Mouse (Mus musculus) embryonic facial prominence, embryonic 14.5 days (tissue): ENCODE results near the gene Creg1. TPM values are rescaled to one million over a fixed set of nuclear protein-coding genes. Genes with fewer than 3 reads are reported as not detected.

Experiments used
- ATAC-seq: fragments of 200-750 bp; cut with Nextera tagmentation; 2 replicates; pipeline ENCODE4 v1.8.0; 2017; ENCODE audit warnings: low read depth, moderate number of reproducible peaks, moderate TSS enrichment
- DNase-seq: peaks from one replicate; pipeline ENCODE4 v3.0.0-alpha.2; 2015; ENCODE audit warnings: low spot score
- H3K27ac ChIP-seq: fragments of 300-500 bp; sonication (generic); replicated peaks from 2 replicates; pipeline ENCODE4 v1.5.1; 2014; ENCODE audit warnings: low read depth, mild to moderate bottlenecking, low read length, moderate library complexity
- H3K27me3 ChIP-seq: fragments of 300-500 bp; sonication (generic); replicated peaks from 2 replicates; pipeline ENCODE4 v1.6.1; 2014; ENCODE audit warnings: low read length; ENCODE audit not compliant: control insufficient read depth, insufficient read depth
- H3K36me3 ChIP-seq: fragments of 300-500 bp; sonication (generic); 2 replicates; pipeline ENCODE4 v1.6.1; 2014; ENCODE audit warnings: low read length, mixed read lengths; ENCODE audit not compliant: control insufficient read depth, insufficient read depth
- H3K4me1 ChIP-seq: fragments of 300-500 bp; sonication (generic); 2 replicates; pipeline ENCODE4 v1.6.1; 2014; ENCODE audit warnings: antibody characterized with exemption, low read length; ENCODE audit not compliant: control insufficient read depth, insufficient read depth
- H3K4me2 ChIP-seq: fragments of 300-500 bp; sonication (generic); 2 replicates; pipeline ENCODE4 v1.6.1; 2014; ENCODE audit warnings: low read depth, mild to moderate bottlenecking, low read length, moderate library complexity, mixed read lengths
- H3K4me3 ChIP-seq: fragments of 300-500 bp; sonication (generic); 2 replicates; pipeline ENCODE4 v1.5.1; 2014; ENCODE audit warnings: low read depth, mild to moderate bottlenecking, low read length
- H3K9ac ChIP-seq: fragments of 300-500 bp; sonication (generic); 2 replicates; pipeline ENCODE4 v1.6.1; 2014; ENCODE audit warnings: low read depth, mild to moderate bottlenecking, low read length, moderate library complexity, mixed read lengths
- H3K9me3 ChIP-seq: fragments of 300-500 bp; sonication (generic); 2 replicates; pipeline ENCODE4 v1.6.1; 2016; ENCODE audit warnings: low read length; ENCODE audit not compliant: control insufficient read depth
- WGBS: fragments of 180-500 bp; shearing (Covaris S2); extraction: QIAGEN DNeasy Blood & Tissue Kit; methylation state at CpG from one replicate; pipeline ENCODE4 v1.1.7; 2014; 5-methylcytosine and 5-hydroxymethylcytosine counted together
- polyA plus RNA-seq: library from polyadenylated mRNA; unstranded; fragments of >200 nt; fragmentation: Nextera tagmentation; extraction: Ambion mirVana; gene quantifications from 2 replicates; pipeline ENCODE4 v1.2.1, GENCODE M21; 2014

Gene Creg1
- polyA plus RNA-seq, 1 experiment from 2014 or later, result 77.1 TPM

GRCm38 (mm10) chr1:165737867-165738266 lies 25.7 kb upstream of the Creg1 start:
- Histone ChIP-seq H3K9me3 (no peaks in the 10 kb centered on the region), H3K9ac (no peak overlapping the region), H3K4me1 (no peaks in the 10 kb centered on the region), H3K4me3 (no peak overlapping the region), H3K27ac (no peak overlapping the region), H3K4me2 (no peak overlapping the region), H3K27me3 (no peaks in the 10 kb centered on the region), H3K36me3 (no peaks in the 10 kb centered on the region)
- 59% methylated on average over 3 of the region's 3 CpGs for WGBS
- no peak for DNase-seq
- ATAC-seq, result no peak

GRCm38 (mm10) chr1:165738985-165739384 lies 24.6 kb upstream of the Creg1 start:
- no peak for ATAC-seq
- 70% methylated on average over 1 of the region's 1 CpGs for WGBS
- Histone ChIP-seq H3K9ac (no peak overlapping the region), H3K27me3 (no peaks in the 10 kb centered on the region), H3K36me3 (no peaks in the 10 kb centered on the region), H3K9me3 (no peaks in the 10 kb centered on the region), H3K4me2 (no peak overlapping the region), H3K4me1 (no peaks in the 10 kb centered on the region), H3K27ac (no peak overlapping the region), H3K4me3 (no peak overlapping the region)
- DNase-seq, result no peak

DNA sequence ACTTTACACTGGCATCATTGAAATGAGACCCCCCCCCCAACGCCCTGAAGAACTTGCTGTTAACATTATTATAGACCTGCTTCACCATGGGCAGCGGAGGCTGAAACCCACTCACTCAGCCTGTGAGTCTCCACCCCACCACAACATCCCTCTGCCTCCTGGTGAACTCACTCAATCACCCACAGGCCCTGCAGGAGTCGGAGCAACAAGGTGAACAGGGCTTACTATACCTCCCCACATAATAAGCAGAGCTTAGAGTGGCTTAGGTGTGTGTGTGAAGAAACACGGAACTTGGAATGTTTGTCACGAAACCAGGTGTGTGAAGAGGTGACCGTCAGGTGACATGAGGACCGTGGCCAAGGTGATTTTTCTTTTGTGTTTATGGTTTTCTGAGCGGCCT lies 21.6 kb upstream of the Creg1 start:
- 83% methylated on average over 8 of the region's 8 CpGs for WGBS

GRCm38 (mm10) chr1:165748053-165748452 lies 15.5 kb upstream of the Creg1 start:
- no peaks in the 10 kb centered on the region for H3K27me3 ChIP-seq
- H3K9ac ChIP-seq, result no peak overlapping the region
- ATAC-seq (no peak), DNase-seq (no peak)
- no peak overlapping the region for H3K4me2 ChIP-seq
- no peaks in the 10 kb centered on the region for H3K4me1 ChIP-seq
- H3K36me3 ChIP-seq, result no peaks in the 10 kb centered on the region
- H3K27ac ChIP-seq, result no peak overlapping the region
- H3K9me3 ChIP-seq, result no peaks in the 10 kb centered on the region
- 47% methylated on average over 11 of the region's 11 CpGs for WGBS
- no peak overlapping the region for H3K4me3 ChIP-seq

More for the DNA sequence above, 21.6 kb upstream of the Creg1 start:
- H3K4me3 ChIP-seq, result no peak overlapping the region
- no peaks in the 10 kb centered on the region for H3K27me3 ChIP-seq
- no peak overlapping the region for H3K9ac ChIP-seq
- H3K27ac ChIP-seq, result no peak overlapping the region
- H3K36me3 ChIP-seq, result no peaks in the 10 kb centered on the region
- H3K4me1 ChIP-seq, result no peaks in the 10 kb centered on the region
- no peaks in the 10 kb centered on the region for H3K9me3 ChIP-seq
- no peak for ATAC-seq
- H3K4me2 ChIP-seq, result no peak overlapping the region
- DNase-seq, result no peak

- DNase-seq (no peak), ATAC-seq (no peak)
- Histone ChIP-seq H3K4me1 (no peaks in the 10 kb centered on the region), H3K27me3 (no peaks in the 10 kb centered on the region), H3K27ac (no peak overlapping the region), H3K36me3 (no peaks in the 10 kb centered on the region), H3K9ac (no peak overlapping the region), H3K9me3 (no peaks in the 10 kb centered on the region), H3K4me3 (no peak overlapping the region), H3K4me2 (no peak overlapping the region)
These were observed 12.4 kb upstream of the Creg1 start for GRCm38 (mm10) chr1:165751142-165751541.

GRCm38 (mm10) chr1:165751838-165752237 lies 11.7 kb upstream of the Creg1 start:
- H3K4me2 ChIP-seq, result no peak overlapping the region
- no peak for DNase-seq

DNA sequence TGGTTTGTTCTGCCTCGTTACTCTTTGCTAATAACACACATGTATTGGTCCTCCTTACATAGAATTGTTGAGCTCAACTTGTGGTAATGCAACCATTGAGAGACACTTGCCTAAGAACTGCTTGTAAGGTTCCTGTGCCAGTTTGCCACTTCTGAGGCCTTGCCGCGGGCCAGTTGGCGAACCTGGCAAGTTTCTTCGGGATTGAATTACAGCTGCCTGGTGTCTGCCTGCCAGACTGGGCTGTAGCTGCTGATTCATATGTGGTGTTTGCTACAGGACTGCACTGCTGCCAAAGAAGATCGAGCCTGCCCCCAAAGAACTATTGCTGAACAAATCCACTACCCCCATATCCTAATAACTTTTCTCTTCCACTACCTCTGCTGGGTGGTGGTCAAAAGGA lies 9.3 kb upstream of the Creg1 start:
- H3K27me3 ChIP-seq, result no peaks in the 10 kb centered on the region
- H3K4me3 ChIP-seq, result no peak overlapping the region
- H3K9ac ChIP-seq, result no peak overlapping the region
- WGBS, result 91% methylated on average over 6 of the region's 6 CpGs
- H3K36me3 ChIP-seq, result no peaks in the 10 kb centered on the region
- DNase-seq, result no peak
- H3K9me3 ChIP-seq, result no peaks in the 10 kb centered on the region
- no peaks in the 10 kb centered on the region for H3K4me1 ChIP-seq
- H3K27ac ChIP-seq, result no peak overlapping the region
- H3K4me2 ChIP-seq, result no peak overlapping the region
- no peak for ATAC-seq

More at GRCm38 (mm10) chr1:165751838-165752237, 11.7 kb upstream of the Creg1 start:
- Histone ChIP-seq H3K36me3 (no peaks in the 10 kb centered on the region), H3K9ac (no peak overlapping the region), H3K4me3 (no peak overlapping the region), H3K27ac (no peak overlapping the region), H3K9me3 (no peaks in the 10 kb centered on the region), H3K4me1 (no peaks in the 10 kb centered on the region), H3K27me3 (no peaks in the 10 kb centered on the region)
- 74% methylated on average over 5 of the region's 5 CpGs for WGBS
- ATAC-seq, result no peak

- Histone ChIP-seq H3K9me3 (no peaks in the 10 kb centered on the region), H3K27me3 (no peaks in the 10 kb centered on the region), H3K4me3 (no peak overlapping the region), H3K9ac (no peak overlapping the region), H3K4me1 (no peaks in the 10 kb centered on the region), H3K4me2 (no peak overlapping the region), H3K36me3 (no peaks in the 10 kb centered on the region), H3K27ac (no peak overlapping the region)
- ATAC-seq (no peak), DNase-seq (no peak)
- 46% methylated on average over 4 of the region's 4 CpGs for WGBS
These were observed 8.4 kb upstream of the Creg1 start for GRCm38 (mm10) chr1:165755194-165755593.

- Histone ChIP-seq H3K27me3 (peaks cover 5% of the 10 kb centered on the region; the same call in 1 of the 2 replicates), H3K27ac (no peak overlapping the region), H3K4me2 (no peak overlapping the region), H3K9ac (no peak overlapping the region), H3K4me1 (peaks cover 14% of the 10 kb centered on the region), H3K4me3 (no peak overlapping the region), H3K36me3 (no peaks in the 10 kb centered on the region), H3K9me3 (no peaks in the 10 kb centered on the region)
- DNase-seq (no peak), ATAC-seq (no peak)
- 76% methylated on average over 3 of the region's 3 CpGs for WGBS
These were observed 1.8 kb upstream of the Creg1 start for GRCm38 (mm10) chr1:165761522-165762305.
